Mouse (Mus musculus) stomach, embryonic 15.5 days (tissue): ENCODE measurements around the gene Hecw2. TPM values are rescaled to one million over a fixed set of nuclear protein-coding genes. Genes with fewer than 3 reads are reported as not detected.

Experiments used
- ATAC-seq: fragments of 200-750 bp; cut with Nextera tagmentation; 2 replicates; pipeline ENCODE4 v1.8.0; 2017; ENCODE audit warnings: low read depth, moderate number of reproducible peaks, moderate TSS enrichment; ENCODE audit not compliant: insufficient read depth, low FRiP score
- H3K27ac ChIP-seq: fragments of 300-500 bp; sonication (generic); 2 replicates; pipeline ENCODE4 v1.5.1; 2015; ENCODE audit warnings: mild to moderate bottlenecking, inconsistent platforms
- H3K27me3 ChIP-seq: fragments of 300-500 bp; sonication (generic); replicated peaks from 2 replicates; pipeline ENCODE4 v1.6.1; 2015; ENCODE audit warnings: inconsistent platforms
- H3K36me3 ChIP-seq: fragments of 300-500 bp; sonication (generic); 2 replicates; pipeline ENCODE4 v1.6.1; 2015; ENCODE audit warnings: inconsistent platforms
- H3K4me1 ChIP-seq: fragments of 300-500 bp; sonication (generic); 2 replicates; pipeline ENCODE4 v1.6.1; 2015; ENCODE audit warnings: inconsistent platforms
- H3K4me2 ChIP-seq: fragments of 300-500 bp; sonication (generic); 2 replicates; pipeline ENCODE4 v1.6.1; 2015; ENCODE audit warnings: mild to moderate bottlenecking, inconsistent platforms
- H3K4me3 ChIP-seq: fragments of 300-500 bp; sonication (generic); replicated peaks from 2 replicates; pipeline ENCODE4 v1.5.1; 2015; ENCODE audit warnings: inconsistent platforms
- H3K9ac ChIP-seq: fragments of 300-500 bp; sonication (generic); 2 replicates; pipeline ENCODE4 v1.6.1; 2015; ENCODE audit warnings: inconsistent platforms
- H3K9me3 ChIP-seq: fragments of 300-500 bp; sonication (generic); 2 replicates; pipeline ENCODE4 v1.6.1; 2016; ENCODE audit warnings: inconsistent platforms
- WGBS: fragments of 180-500 bp; shearing (Covaris S2); methylation state at CpG from one replicate; pipeline ENCODE4 v1.1.7; 2015; 5-methylcytosine and 5-hydroxymethylcytosine counted together
- polyA plus RNA-seq: library from polyadenylated mRNA; unstranded; fragments of >200 nt; fragmentation: Nextera tagmentation; extraction: Ambion mirVana; gene quantifications from 2 replicates; pipeline ENCODE4 v1.2.1, GENCODE M21; 2015

The Hecw2 gene
- polyA plus RNA-seq, 1 experiment from 2014 or later: 2.0 TPM

DNA sequence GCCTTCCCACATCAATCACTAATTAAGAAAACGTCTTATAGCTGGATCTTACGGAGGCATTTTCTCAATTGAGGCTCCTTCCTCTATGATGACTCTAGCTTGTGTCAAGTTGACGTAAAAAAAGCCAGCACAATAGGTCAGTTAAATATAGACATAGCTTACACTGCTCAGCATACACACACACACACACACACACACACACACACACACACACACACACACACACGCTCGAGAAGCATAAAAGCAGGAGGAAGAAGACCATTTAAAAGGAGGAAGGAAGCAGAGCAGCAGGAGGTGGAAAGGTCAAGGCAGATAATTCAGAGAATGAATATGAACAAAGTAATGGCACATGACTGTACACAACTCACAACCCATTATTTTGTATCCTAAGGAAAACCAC is 220.0 kb downstream of the Hecw2 start:
- no peak for ATAC-seq
- Histone ChIP-seq H3K4me2 (no peak overlapping the region), H3K9me3 (no peaks in the 10 kb centered on the region), H3K4me3 (no peak overlapping the region), H3K27ac (no peak overlapping the region), H3K9ac (no peak overlapping the region), H3K4me1 (no peaks in the 10 kb centered on the region), H3K27me3 (no peaks in the 10 kb centered on the region), H3K36me3 (no peaks in the 10 kb centered on the region)
- 63% methylated on average over 5 of the region's 5 CpGs for WGBS

DNA sequence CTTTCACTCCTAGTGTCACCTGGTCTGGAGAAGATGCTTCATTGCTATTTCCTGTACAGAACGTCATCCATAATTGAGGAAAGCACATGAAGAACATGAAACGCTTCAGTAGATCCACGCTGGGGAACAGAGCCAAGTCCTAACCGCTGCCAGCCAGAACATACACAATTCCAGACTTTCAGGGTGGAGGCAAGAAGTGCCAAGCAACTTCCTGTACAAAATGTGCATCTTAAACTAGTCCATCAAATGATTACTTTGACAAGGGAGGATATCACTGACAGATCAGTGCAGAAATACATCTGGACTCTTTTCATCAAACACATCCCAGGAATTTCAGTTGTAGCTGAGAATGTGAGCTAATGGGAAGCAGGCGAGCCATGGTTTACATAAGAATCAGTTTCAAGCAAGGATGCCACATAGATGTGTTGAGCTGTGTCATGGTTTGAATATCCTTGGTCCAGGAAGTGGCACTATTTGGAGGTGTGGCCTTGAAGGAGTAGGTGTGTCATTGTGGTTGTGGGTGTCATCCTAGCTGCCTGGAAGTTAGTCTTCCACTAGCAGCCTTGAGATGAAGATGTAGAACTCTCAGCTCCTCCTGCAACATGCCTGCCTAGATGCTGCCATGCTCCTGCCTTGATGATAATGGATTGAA is 224.5 kb downstream of the Hecw2 start:
- Histone ChIP-seq H3K4me1 (no peaks in the 10 kb centered on the region), H3K4me3 (no peak overlapping the region), H3K36me3 (no peaks in the 10 kb centered on the region), H3K9ac (no peak overlapping the region), H3K9me3 (no peaks in the 10 kb centered on the region), H3K27ac (no peak overlapping the region), H3K4me2 (no peak overlapping the region), H3K27me3 (no peaks in the 10 kb centered on the region)
- no peak for ATAC-seq
- 74% methylated on average over 5 of the region's 5 CpGs for WGBS

DNA sequence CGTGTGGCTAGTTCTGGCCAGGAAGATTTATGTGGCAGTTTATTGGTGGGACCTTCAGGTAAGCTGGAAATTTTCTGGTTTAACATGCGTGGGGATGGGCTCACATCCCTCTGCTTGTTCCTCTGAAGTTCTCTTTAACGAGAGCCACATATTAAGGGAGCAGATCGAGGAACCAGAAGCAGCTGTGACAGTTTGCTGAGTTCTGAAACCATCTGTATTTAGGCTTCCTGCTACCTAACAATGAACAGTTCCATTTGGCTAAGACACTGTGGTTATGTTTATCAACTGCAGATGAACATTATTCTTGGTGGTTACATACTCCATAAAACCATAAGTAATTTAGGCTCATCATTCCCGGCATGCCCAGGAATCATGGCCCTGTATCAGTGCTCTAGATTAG is 242.6 kb downstream of the Hecw2 start:
- H3K27me3 ChIP-seq: no peaks in the 10 kb centered on the region
- WGBS: 64% methylated on average over 5 of the region's 5 CpGs
- H3K4me2 ChIP-seq: no peak overlapping the region

DNA sequence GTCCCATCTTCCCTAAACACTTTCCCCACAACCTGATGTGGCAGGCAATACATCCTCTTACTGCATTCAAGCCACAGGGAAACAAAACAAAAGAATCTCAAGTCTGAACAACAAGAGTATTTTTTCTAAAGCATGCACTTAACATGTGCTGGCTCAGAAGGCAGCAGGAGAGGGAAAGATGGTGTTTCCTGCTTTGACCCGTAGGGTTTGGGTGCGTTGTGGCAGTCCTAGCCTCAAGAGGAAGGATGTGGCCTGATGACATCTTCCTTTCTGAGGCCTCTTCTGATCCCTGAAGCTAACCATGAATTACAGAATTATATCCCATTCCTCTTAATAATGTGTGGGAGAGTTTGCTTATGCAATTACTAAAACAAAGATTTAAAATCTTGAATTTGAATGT is 249.2 kb downstream of the Hecw2 start:
- no peaks in the 10 kb centered on the region for H3K4me1 ChIP-seq
- H3K27me3 ChIP-seq: no peaks in the 10 kb centered on the region
- H3K27ac ChIP-seq: no peak overlapping the region
- no peak overlapping the region for H3K4me3 ChIP-seq
- no peak for ATAC-seq
- H3K4me2 ChIP-seq: no peak overlapping the region
- no peak overlapping the region for H3K9ac ChIP-seq
- H3K36me3 ChIP-seq: no peaks in the 10 kb centered on the region
- WGBS: 68% methylated on average over 2 of the region's 2 CpGs
- no peaks in the 10 kb centered on the region for H3K9me3 ChIP-seq

More for the DNA sequence above, 242.6 kb downstream of the Hecw2 start:
- H3K4me3 ChIP-seq: no peak overlapping the region
- ATAC-seq: no peak
- no peaks in the 10 kb centered on the region for H3K36me3 ChIP-seq
- H3K27ac ChIP-seq: no peak overlapping the region
- H3K9ac ChIP-seq: no peak overlapping the region
- H3K4me1 ChIP-seq: no peaks in the 10 kb centered on the region
- H3K9me3 ChIP-seq: no peaks in the 10 kb centered on the region

DNA sequence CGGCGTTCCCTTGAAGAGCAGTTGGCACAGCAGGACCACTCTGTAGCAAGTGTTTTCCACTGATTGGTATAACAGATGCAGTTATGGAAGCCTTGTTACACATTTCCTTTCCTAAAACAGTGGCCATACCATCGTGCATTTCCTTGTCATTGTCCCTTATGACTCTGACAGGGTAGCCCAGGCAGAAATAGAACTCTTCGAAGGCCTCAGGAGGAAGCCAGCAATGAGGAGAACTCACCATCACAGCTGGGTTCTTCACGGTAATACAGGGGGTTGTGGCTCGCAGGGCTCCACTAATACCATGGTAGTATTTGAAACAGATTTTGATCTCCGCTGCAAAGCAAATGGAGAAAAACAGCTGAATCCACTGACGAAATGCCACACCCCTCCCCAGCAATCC is 252.5 kb downstream of the Hecw2 start:
- no peak overlapping the region for H3K4me2 ChIP-seq
- 81% methylated on average over 8 of the region's 8 CpGs for WGBS
- no peak for ATAC-seq

DNA sequence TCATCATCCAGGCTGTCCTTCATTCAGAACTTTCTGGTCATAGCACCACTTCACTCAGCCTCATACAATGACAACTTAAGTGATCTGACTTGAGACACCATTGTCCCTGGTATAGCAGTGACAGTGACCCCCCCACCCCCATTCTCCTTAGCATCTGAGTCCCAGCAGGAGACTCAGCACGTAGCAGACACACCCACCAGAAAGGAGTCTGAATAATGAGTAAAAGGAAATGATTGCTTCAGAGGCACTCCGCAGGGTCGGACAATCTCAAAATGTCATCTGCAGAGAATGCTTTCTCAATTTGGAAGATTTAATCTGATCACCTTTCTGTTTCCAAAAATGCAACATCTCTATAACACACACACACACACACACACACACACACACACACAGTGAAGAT is 253.4 kb downstream of the Hecw2 start:
- no peak overlapping the region for H3K4me2 ChIP-seq
- no peak overlapping the region for H3K27ac ChIP-seq
- H3K4me3 ChIP-seq: no peak overlapping the region
- ATAC-seq: no peak
- no peaks in the 10 kb centered on the region for H3K9me3 ChIP-seq
- WGBS: 71% methylated on average over 3 of the region's 3 CpGs
- no peaks in the 10 kb centered on the region for H3K27me3 ChIP-seq
- no peak overlapping the region for H3K9ac ChIP-seq
- H3K36me3 ChIP-seq: no peaks in the 10 kb centered on the region
- H3K4me1 ChIP-seq: no peaks in the 10 kb centered on the region

More for the DNA sequence above, 252.5 kb downstream of the Hecw2 start:
- Histone ChIP-seq H3K9me3 (no peaks in the 10 kb centered on the region), H3K36me3 (no peaks in the 10 kb centered on the region), H3K4me3 (no peak overlapping the region), H3K27ac (no peak overlapping the region), H3K4me1 (no peaks in the 10 kb centered on the region), H3K27me3 (no peaks in the 10 kb centered on the region), H3K9ac (no peak overlapping the region)

DNA sequence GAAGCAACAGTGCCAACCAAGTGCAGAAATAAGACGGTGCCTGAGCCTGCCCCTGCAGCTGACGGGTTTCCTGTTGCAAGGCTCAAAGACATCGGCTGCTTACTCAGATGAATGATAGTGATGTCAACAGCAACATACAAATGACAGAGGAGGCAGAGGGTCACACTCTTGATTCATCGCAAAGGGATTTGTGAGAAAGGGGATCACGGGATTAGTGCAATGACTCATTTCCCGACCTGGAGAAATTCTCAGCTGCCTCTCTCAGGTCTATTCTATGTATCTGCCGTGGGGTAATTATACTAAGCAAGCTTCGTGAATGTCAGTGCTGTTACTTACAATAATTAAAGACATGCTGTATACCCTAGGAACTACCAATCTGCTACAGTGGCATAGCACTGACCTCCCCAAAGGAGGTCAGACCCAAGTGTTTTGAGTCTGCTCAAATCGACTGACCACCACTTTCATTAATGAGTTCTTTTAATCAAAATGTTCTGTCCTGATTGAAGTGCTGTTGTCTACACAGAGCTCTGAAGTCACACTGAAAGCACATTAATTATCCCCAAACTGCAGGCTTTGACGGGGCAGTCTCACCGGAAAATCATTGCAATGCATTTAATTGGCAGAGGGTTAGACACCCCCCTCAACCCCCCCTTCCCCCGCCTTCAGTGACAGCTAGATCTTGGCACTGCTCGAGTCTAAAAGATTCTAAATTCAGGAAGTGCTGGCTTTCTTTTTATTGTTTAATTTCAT is 254.5 kb downstream of the Hecw2 start:
- H3K4me2 ChIP-seq: 0 out of 2 replicates have a peak overlapping the region, but pooled peaks have one; percentile 1
- ATAC-seq: peak; percentile 14; the same call in 1 of the 2 replicates

DNA sequence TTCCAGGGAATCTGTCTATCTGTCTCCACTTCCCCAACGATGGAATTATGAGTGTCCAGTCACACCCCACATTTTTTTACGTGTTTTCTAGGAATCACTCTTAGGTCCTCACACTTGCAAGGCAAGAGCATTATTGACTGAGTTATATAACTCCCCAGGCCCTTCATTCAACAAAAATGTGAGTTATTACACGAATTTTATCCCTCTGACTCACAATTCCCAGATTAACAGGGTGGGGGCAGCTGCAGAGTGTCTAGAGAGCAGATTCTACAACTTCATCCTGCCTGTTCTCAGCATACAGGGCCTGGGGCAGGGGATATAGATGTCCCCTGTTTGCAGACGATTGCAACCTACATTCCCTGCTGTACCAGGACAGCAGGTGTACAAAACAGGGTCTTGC is 255.7 kb downstream of the Hecw2 start:
- no peak for ATAC-seq
- no peaks in the 10 kb centered on the region for H3K9me3 ChIP-seq
- no peaks in the 10 kb centered on the region for H3K36me3 ChIP-seq
- H3K4me3 ChIP-seq: no peak overlapping the region
- no peaks in the 10 kb centered on the region for H3K4me1 ChIP-seq
- no peak overlapping the region for H3K4me2 ChIP-seq
- no peak overlapping the region for H3K9ac ChIP-seq
- 65% methylated on average over 4 of the region's 4 CpGs for WGBS
- H3K27ac ChIP-seq: no peak overlapping the region
- H3K27me3 ChIP-seq: no peaks in the 10 kb centered on the region

More for the DNA sequence above, 254.5 kb downstream of the Hecw2 start:
- no peaks in the 10 kb centered on the region for H3K4me1 ChIP-seq
- H3K27me3 ChIP-seq: no peaks in the 10 kb centered on the region
- no peak overlapping the region for H3K9ac ChIP-seq
- 19% methylated on average over 13 of the region's 13 CpGs for WGBS
- H3K27ac ChIP-seq: no peak overlapping the region
- no peaks in the 10 kb centered on the region for H3K9me3 ChIP-seq
- H3K36me3 ChIP-seq: no peaks in the 10 kb centered on the region
- H3K4me3 ChIP-seq: no peak overlapping the region

DNA sequence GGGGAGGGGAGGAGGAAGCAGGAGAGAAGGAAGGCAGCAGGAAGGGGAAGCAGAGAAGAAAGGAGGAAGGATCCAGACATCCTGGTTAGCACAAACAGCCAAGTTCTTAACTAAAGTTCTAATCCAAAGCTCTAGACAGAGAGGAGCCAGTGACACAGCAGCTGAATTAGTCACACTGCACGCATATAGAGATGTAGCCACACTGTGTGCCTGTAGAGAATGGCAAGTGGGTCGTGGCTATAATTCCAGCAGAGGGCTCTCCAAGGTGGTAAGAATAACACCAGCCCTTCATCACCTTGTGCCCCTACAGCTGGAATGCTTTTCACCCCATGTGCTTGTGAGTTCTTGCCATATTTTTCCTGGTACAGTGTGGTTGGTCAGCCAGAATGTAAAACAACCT is 261.7 kb downstream of the Hecw2 start:
- Histone ChIP-seq H3K9ac (no peak overlapping the region), H3K4me3 (no peak overlapping the region), H3K27me3 (no peaks in the 10 kb centered on the region), H3K27ac (no peak overlapping the region), H3K9me3 (no peaks in the 10 kb centered on the region), H3K4me2 (no peak overlapping the region), H3K4me1 (no peaks in the 10 kb centered on the region), H3K36me3 (no peaks in the 10 kb centered on the region)
- no peak for ATAC-seq
- WGBS: 64% methylated on average over 2 of the region's 2 CpGs

DNA sequence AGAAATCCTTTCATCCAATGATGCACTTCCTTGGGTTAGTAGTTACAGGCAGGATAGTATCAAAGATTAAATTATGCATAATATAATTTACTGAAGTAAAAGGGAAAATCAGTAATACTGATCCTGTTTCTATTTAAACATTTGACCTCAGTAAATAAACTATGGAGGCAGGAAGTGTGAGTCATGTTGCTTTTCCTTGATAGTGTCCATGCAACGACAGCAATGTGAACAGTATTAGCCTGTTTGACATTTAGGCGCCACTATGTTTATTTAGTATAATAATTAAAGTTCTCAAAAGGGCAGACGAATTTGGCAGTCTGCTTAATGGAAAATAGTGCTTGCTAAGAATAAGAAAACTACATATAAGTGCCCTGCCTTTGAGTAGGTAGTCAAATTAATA is 263.7 kb downstream of the Hecw2 start:
- Histone ChIP-seq H3K9ac (no peak overlapping the region), H3K9me3 (no peaks in the 10 kb centered on the region), H3K36me3 (no peaks in the 10 kb centered on the region), H3K4me3 (no peak overlapping the region), H3K27me3 (no peaks in the 10 kb centered on the region), H3K4me2 (no peak overlapping the region), H3K27ac (no peak overlapping the region), H3K4me1 (no peaks in the 10 kb centered on the region)
- 22% methylated on average over 3 of the region's 3 CpGs for WGBS
- ATAC-seq: no peak

DNA sequence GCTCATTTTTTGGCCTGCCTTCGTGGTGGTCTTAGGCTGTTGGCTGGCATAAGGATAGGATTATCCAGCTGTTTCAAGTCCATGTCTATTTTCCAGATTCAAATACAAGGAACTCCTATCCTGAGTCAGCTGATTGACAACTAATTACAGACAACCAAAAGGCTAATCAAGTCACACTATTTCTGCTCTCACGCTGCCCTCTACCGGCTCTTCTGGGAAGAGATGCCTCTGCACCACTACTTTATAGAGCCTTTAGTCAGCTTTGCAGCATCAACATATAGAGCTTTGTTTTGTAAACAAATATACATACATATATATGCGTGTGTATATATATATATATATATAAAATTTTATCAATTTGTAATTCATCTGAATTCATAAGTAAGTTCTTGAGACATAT is 267.4 kb downstream of the Hecw2 start:
- ATAC-seq: no peak
- WGBS: 29% methylated on average over 4 of the region's 4 CpGs
- no peak overlapping the region for H3K4me3 ChIP-seq
- H3K36me3 ChIP-seq: no peaks in the 10 kb centered on the region
- H3K9me3 ChIP-seq: no peaks in the 10 kb centered on the region
- H3K27me3 ChIP-seq: no peaks in the 10 kb centered on the region
- no peak overlapping the region for H3K9ac ChIP-seq
- H3K4me2 ChIP-seq: no peak overlapping the region
- H3K4me1 ChIP-seq: no peaks in the 10 kb centered on the region
- no peak overlapping the region for H3K27ac ChIP-seq

DNA sequence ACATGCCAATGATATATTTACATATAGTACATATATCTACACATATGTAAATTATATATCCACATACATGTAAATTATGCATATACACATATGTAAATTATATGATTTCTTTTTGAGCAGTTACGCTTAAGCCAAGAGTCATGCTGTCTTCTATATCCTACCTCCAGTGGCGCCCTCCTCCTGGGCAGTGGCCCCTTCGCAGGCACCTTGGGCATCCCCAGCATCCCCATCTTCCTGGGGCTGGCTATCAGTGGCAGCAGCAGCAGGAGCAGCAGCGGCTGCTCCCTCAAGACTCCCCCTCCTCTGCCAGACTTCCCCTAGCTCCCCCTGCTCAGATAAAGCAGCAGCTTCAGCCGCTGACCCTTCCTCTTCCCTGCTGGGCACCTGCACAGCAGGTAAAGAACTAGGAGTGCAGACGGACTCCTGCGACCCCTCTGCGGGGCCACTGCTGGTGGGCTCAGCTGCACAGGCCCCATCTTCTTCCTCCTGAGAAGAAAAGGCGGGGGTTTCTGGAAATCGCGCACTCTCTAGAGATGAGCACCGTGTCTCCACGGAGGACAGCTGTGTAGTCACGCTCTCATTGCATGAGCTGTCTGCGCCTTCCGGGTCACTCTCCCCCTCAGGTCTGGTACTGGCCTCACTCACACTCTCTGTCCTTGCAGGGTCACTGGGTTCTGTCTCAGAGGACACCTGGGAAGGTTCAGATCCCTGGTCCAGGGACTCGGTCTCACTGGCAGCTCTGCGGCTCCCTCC is 269.6 kb downstream of the Hecw2 start:
- Histone ChIP-seq H3K4me2 (no peak overlapping the region), H3K4me3 (no peak overlapping the region), H3K27ac (no peak overlapping the region), H3K36me3 (no peaks in the 10 kb centered on the region), H3K27me3 (no peaks in the 10 kb centered on the region), H3K9me3 (no peaks in the 10 kb centered on the region), H3K9ac (no peak overlapping the region), H3K4me1 (no peaks in the 10 kb centered on the region)
- no peak for ATAC-seq
- 56% methylated on average over 18 of the region's 18 CpGs for WGBS
